Mouse (Mus musculus) hindbrain, embryonic 13.5 days (tissue): ENCODE results near the gene Pou5f1. TPM values are rescaled to one million over a fixed set of nuclear protein-coding genes. Genes with fewer than 3 reads are reported as not detected.

Source experiments
- ATAC-seq: fragments of 200-750 bp; cut with Nextera tagmentation; 2 replicates; pipeline ENCODE4 v1.8.0; 2017; ENCODE audit warnings: moderate TSS enrichment; ENCODE audit not compliant: low FRiP score
- H3K27ac ChIP-seq: fragments of 300-500 bp; sonication (generic); 2 replicates; pipeline ENCODE4 v1.5.1; 2015; ENCODE audit warnings: inconsistent platforms, mild to moderate bottlenecking, moderate library complexity
- H3K27me3 ChIP-seq: fragments of 300-500 bp; sonication (generic); 2 replicates; pipeline ENCODE4 v1.6.1; 2015; ENCODE audit warnings: mild to moderate bottlenecking, inconsistent platforms
- H3K36me3 ChIP-seq: fragments of 300-500 bp; sonication (generic); 2 replicates; pipeline ENCODE4 v1.6.1; 2015; ENCODE audit warnings: mild to moderate bottlenecking, inconsistent platforms
- H3K4me1 ChIP-seq: fragments of 300-500 bp; sonication (generic); replicated peaks from 2 replicates; pipeline ENCODE4 v1.6.1; 2015; ENCODE audit warnings: inconsistent platforms
- H3K4me2 ChIP-seq: fragments of 300-500 bp; sonication (generic); 2 replicates; pipeline ENCODE4 v1.6.1; 2015; ENCODE audit warnings: inconsistent platforms, mild to moderate bottlenecking, moderate library complexity
- H3K4me3 ChIP-seq: fragments of 300-500 bp; sonication (generic); 2 replicates; pipeline ENCODE4 v1.5.1; 2015; ENCODE audit warnings: mild to moderate bottlenecking, inconsistent platforms
- H3K9ac ChIP-seq: fragments of 300-500 bp; sonication (generic); 2 replicates; pipeline ENCODE4 v1.6.1; 2015; ENCODE audit warnings: mild to moderate bottlenecking, inconsistent platforms
- H3K9me3 ChIP-seq: fragments of 300-500 bp; sonication (generic); 2 replicates; pipeline ENCODE4 v1.6.1; 2016; ENCODE audit warnings: inconsistent platforms
- WGBS: fragments of 180-500 bp; shearing (Covaris S2); methylation state at CpG from one replicate; pipeline ENCODE4 v1.1.7; 2015; 5-methylcytosine and 5-hydroxymethylcytosine counted together
- polyA plus RNA-seq: library from polyadenylated mRNA; unstranded; fragments of >200 nt; fragmentation: Nextera tagmentation; extraction: Ambion mirVana; gene quantifications from 2 replicates; pipeline ENCODE4 v1.2.1, GENCODE M21; 2015

Gene Pou5f1
- polyA plus RNA-seq, 1 experiment from 2014 or later = not detected

- H3K27ac ChIP-seq = no peak within 1 kb of the TSS
- peak within 1 kb of the TSS; percentile 84 for H3K4me2 ChIP-seq
- peak within 1 kb of the TSS; percentile 56 for H3K4me3 ChIP-seq
- no peaks in the 10 kb centered on the region for H3K9me3 ChIP-seq
- H3K27me3 ChIP-seq = peaks cover 14% of the 10 kb centered on the region; the same call in 1 of the 2 replicates
- no peaks in the 10 kb centered on the region for H3K36me3 ChIP-seq
- peak within 1 kb of the TSS; percentile 71 for H3K9ac ChIP-seq
- peak; percentile 94 for ATAC-seq
- under 1% methylated on average over 67 of the region's 67 CpGs for WGBS
- peaks cover 38% of the 10 kb centered on the region for H3K4me1 ChIP-seq
Measured at GRCm38 (mm10) chr17:35516652-35517500, 11.1 kb downstream of the Pou5f1 start, which contains the start of the genes Tcf19 and Cchcr1. TSS of gene Tcf19 (minus strand) at chr17:35516824. TSS of gene Cchcr1 (plus strand) at chr17:35517100.

GRCm38 (mm10) chr17:35517526-35517925 lies 11.7 kb downstream of the Pou5f1 start:
- H3K9ac ChIP-seq = peak overlapping the region; percentile 61
- peaks cover 14% of the 10 kb centered on the region; the same call in 1 of the 2 replicates for H3K27me3 ChIP-seq
- ATAC-seq = no peak
- H3K4me3 ChIP-seq = peak overlapping the region; percentile 56
- H3K9me3 ChIP-seq = no peaks in the 10 kb centered on the region
- peaks cover 38% of the 10 kb centered on the region for H3K4me1 ChIP-seq
- H3K27ac ChIP-seq = no peak overlapping the region
- peak overlapping the region; percentile 84 for H3K4me2 ChIP-seq
- H3K36me3 ChIP-seq = no peaks in the 10 kb centered on the region
- 9% methylated on average over 12 of the region's 12 CpGs for WGBS

- no peaks in the 10 kb centered on the region for H3K4me1 ChIP-seq
- peaks cover 19% of the 10 kb centered on the region for H3K36me3 ChIP-seq
- H3K9ac ChIP-seq = no peak overlapping the region
- no peaks in the 10 kb centered on the region for H3K9me3 ChIP-seq
- H3K4me2 ChIP-seq = no peak overlapping the region
- 91% methylated on average over 9 of the region's 9 CpGs for WGBS
- H3K27me3 ChIP-seq = no peaks in the 10 kb centered on the region
- no peak overlapping the region for H3K27ac ChIP-seq
- no peak for ATAC-seq
- no peak overlapping the region for H3K4me3 ChIP-seq
Measured at GRCm38 (mm10) chr17:35524354-35524753, 18.5 kb downstream of the Pou5f1 start.

- peaks cover 19% of the 10 kb centered on the region for H3K36me3 ChIP-seq
- H3K27ac ChIP-seq = no peak overlapping the region
- 88% methylated on average over 8 of the region's 8 CpGs for WGBS
- H3K9ac ChIP-seq = no peak overlapping the region
- ATAC-seq = no peak
- H3K4me2 ChIP-seq = no peak overlapping the region
- peaks cover 12% of the 10 kb centered on the region for H3K4me1 ChIP-seq
- H3K27me3 ChIP-seq = no peaks in the 10 kb centered on the region
- no peaks in the 10 kb centered on the region for H3K9me3 ChIP-seq
- H3K4me3 ChIP-seq = no peak overlapping the region
Measured at GRCm38 (mm10) chr17:35526644-35527043, 20.8 kb downstream of the Pou5f1 start.

- H3K4me3 ChIP-seq = no peak overlapping the region
- peaks cover 12% of the 10 kb centered on the region for H3K4me1 ChIP-seq
- no peak for ATAC-seq
- 23% methylated on average over 3 of the region's 3 CpGs for WGBS
- H3K4me2 ChIP-seq = no peak overlapping the region
- H3K36me3 ChIP-seq = peaks cover 8% of the 10 kb centered on the region
- no peak overlapping the region for H3K9ac ChIP-seq
- 0 out of 2 replicates have a peak, but pooled peaks cover 4% of the 10 kb centered on the region for H3K27me3 ChIP-seq
- H3K9me3 ChIP-seq = no peaks in the 10 kb centered on the region
- no peak overlapping the region for H3K27ac ChIP-seq
Measured at GRCm38 (mm10) chr17:35532360-35532759, 26.5 kb downstream of the Pou5f1 start.

- WGBS = 49% methylated on average over 7 of the region's 7 CpGs
- no peak within 1 kb of the TSS for H3K4me3 ChIP-seq
- H3K36me3 ChIP-seq = peaks cover 8% of the 10 kb centered on the region
- H3K27ac ChIP-seq = no peak within 1 kb of the TSS
- no peaks in the 10 kb centered on the region for H3K9me3 ChIP-seq
- 0 out of 2 replicates have a peak, but pooled peaks cover 4% of the 10 kb centered on the region for H3K27me3 ChIP-seq
- no peak within 1 kb of the TSS for H3K9ac ChIP-seq
- ATAC-seq = no peak
- no peak within 1 kb of the TSS for H3K4me2 ChIP-seq
- peaks cover 12% of the 10 kb centered on the region for H3K4me1 ChIP-seq
Measured at GRCm38 (mm10) chr17:35532901-35533300, 27.1 kb downstream of the Pou5f1 start, which contains the start of gene Psors1c2. TSS of gene Psors1c2 (plus strand) at chr17:35533201.

- Histone ChIP-seq H3K4me2 (no peak overlapping the region), H3K4me3 (no peak overlapping the region), H3K9ac (no peak overlapping the region), H3K9me3 (no peaks in the 10 kb centered on the region), H3K27ac (no peak overlapping the region), H3K4me1 (peaks cover 12% of the 10 kb centered on the region), H3K36me3 (no peaks in the 10 kb centered on the region), H3K27me3 (0 out of 2 replicates have a peak, but pooled peaks cover 4% of the 10 kb centered on the region)
- WGBS = 13% methylated on average over 6 of the region's 6 CpGs
- peak; percentile 66; the same call in 1 of the 2 replicates for ATAC-seq
Measured at GRCm38 (mm10) chr17:35534343-35534742, 28.5 kb downstream of the Pou5f1 start.

GRCm38 (mm10) chr17:35537421-35537820 lies 31.6 kb downstream of the Pou5f1 start:
- Histone ChIP-seq H3K27me3 (0 out of 2 replicates have a peak, but pooled peaks cover 3% of the 10 kb centered on the region), H3K4me1 (no peaks in the 10 kb centered on the region), H3K4me2 (no peak overlapping the region), H3K4me3 (no peak overlapping the region), H3K9ac (no peak overlapping the region), H3K9me3 (no peaks in the 10 kb centered on the region), H3K27ac (no peak overlapping the region), H3K36me3 (no peaks in the 10 kb centered on the region)
- 91% methylated on average over 4 of the region's 4 CpGs for WGBS
- no peak for ATAC-seq

- Histone ChIP-seq H3K9me3 (no peaks in the 10 kb centered on the region), H3K4me3 (no peak overlapping the region), H3K4me2 (no peak overlapping the region), H3K27ac (no peak overlapping the region), H3K36me3 (no peaks in the 10 kb centered on the region), H3K9ac (no peak overlapping the region), H3K4me1 (peaks cover 7% of the 10 kb centered on the region; the same call in 1 of the 2 replicates), H3K27me3 (no peaks in the 10 kb centered on the region)
- ATAC-seq = no peak
- 88% methylated on average over 1 of the region's 1 CpGs for WGBS
Measured at GRCm38 (mm10) chr17:35538476-35538875, 32.7 kb downstream of the Pou5f1 start.

GRCm38 (mm10) chr17:35539540-35539939 lies 33.7 kb downstream of the Pou5f1 start:
- WGBS = 59% methylated on average over 10 of the region's 10 CpGs
- H3K4me2 ChIP-seq = no peak overlapping the region
- H3K27me3 ChIP-seq = no peaks in the 10 kb centered on the region
- no peak for ATAC-seq
- no peaks in the 10 kb centered on the region for H3K36me3 ChIP-seq
- no peak overlapping the region for H3K9ac ChIP-seq
- no peak overlapping the region for H3K27ac ChIP-seq
- H3K4me3 ChIP-seq = no peak overlapping the region
- peaks cover 11% of the 10 kb centered on the region; the same call in 1 of the 2 replicates for H3K4me1 ChIP-seq
- H3K9me3 ChIP-seq = no peaks in the 10 kb centered on the region

GRCm38 (mm10) chr17:35542761-35543411 lies 37.1 kb downstream of the Pou5f1 start:
- 76% methylated on average over 15 of the region's 15 CpGs for WGBS

GRCm38 (mm10) chr17:35543412-35543861 lies 37.6 kb downstream of the Pou5f1 start:
- 0 out of 2 replicates have a peak overlapping the region, but pooled peaks have one; percentile 11 for H3K4me3 ChIP-seq
- peak; percentile 47; the same call in 1 of the 2 replicates for ATAC-seq
- H3K9ac ChIP-seq = no peak overlapping the region
- peaks cover 26% of the 10 kb centered on the region for H3K4me1 ChIP-seq
- peak overlapping the region; percentile 37 for H3K27ac ChIP-seq
- no peaks in the 10 kb centered on the region for H3K36me3 ChIP-seq
- no peaks in the 10 kb centered on the region for H3K9me3 ChIP-seq
- peak overlapping the region; percentile 36 for H3K4me2 ChIP-seq
- H3K27me3 ChIP-seq = no peaks in the 10 kb centered on the region
- WGBS = 10% methylated on average over 14 of the region's 14 CpGs

More at GRCm38 (mm10) chr17:35542761-35543411, 37.1 kb downstream of the Pou5f1 start:
- Histone ChIP-seq H3K27me3 (no peaks in the 10 kb centered on the region), H3K4me1 (peaks cover 26% of the 10 kb centered on the region), H3K9ac (no peak overlapping the region), H3K36me3 (no peaks in the 10 kb centered on the region), H3K27ac (peak overlapping the region; percentile 37), H3K4me3 (0 out of 2 replicates have a peak overlapping the region, but pooled peaks have one; percentile 11), H3K9me3 (no peaks in the 10 kb centered on the region), H3K4me2 (peak overlapping the region; percentile 36)
- ATAC-seq = 0 out of 2 replicates have a peak, but pooled peaks have one; percentile 16
